Mouse (Mus musculus) frontal cortex, postnatal 36 days (tissue): Measurements from ENCODE around the gene Pepd.
A peak's percentile ranks its signal among the peaks of the same experiment; 100 is the strongest.

Experiments used
- DNase-seq, 2 experiments: peaks; one replicate each; pipeline ENCODE4 v3.0.0; 2022; ENCODE audit warnings: low spot score in 2 of 2

The Pepd gene

GRCm38 (mm10) chr7:34930263-34930757 lies 18.1 kb downstream of the Pepd start:
- no peak for DNase-seq

- no peak for DNase-seq
These were observed 20.5 kb downstream of the Pepd start for GRCm38 (mm10) chr7:34932631-34933030.

GRCm38 (mm10) chr7:34933142-34933541 lies 21.0 kb downstream of the Pepd start:
- no peak for DNase-seq

- DNase-seq, result no peak
These were observed 24.2 kb downstream of the Pepd start for GRCm38 (mm10) chr7:34936347-34936746.

GRCm38 (mm10) chr7:34938636-34939261 lies 26.6 kb downstream of the Pepd start:
- no peak for DNase-seq

GRCm38 (mm10) chr7:34939262-34939951 lies 27.2 kb downstream of the Pepd start:
- peak; percentile 23 to 60 for DNase-seq

GRCm38 (mm10) chr7:34939952-34940312 lies 27.8 kb downstream of the Pepd start:
- no peak for DNase-seq

GRCm38 (mm10) chr7:34943581-34944123 lies 31.5 kb downstream of the Pepd start:
- no peak for DNase-seq

GRCm38 (mm10) chr7:34946269-34946925 lies 34.2 kb downstream of the Pepd start:
- DNase-seq, result no peak

- no peak for DNase-seq
These were observed 42.4 kb downstream of the Pepd start for GRCm38 (mm10) chr7:34954548-34954947.

GRCm38 (mm10) chr7:34955295-34955694 lies 43.1 kb downstream of the Pepd start:
- no peak for DNase-seq

- DNase-seq, result peak; percentile 18 to 31
These were observed 45.0 kb downstream of the Pepd start for GRCm38 (mm10) chr7:34957138-34957537.

GRCm38 (mm10) chr7:34963889-34964645 lies 51.9 kb downstream of the Pepd start:
- DNase-seq, result peak; percentile 45 to 53

- DNase-seq, result no peak
These were observed 55.2 kb downstream of the Pepd start for GRCm38 (mm10) chr7:34967362-34967761.

GRCm38 (mm10) chr7:34968749-34969433 lies 56.7 kb downstream of the Pepd start:
- no peak for DNase-seq

- no peak for DNase-seq
These were observed 59.6 kb downstream of the Pepd start for GRCm38 (mm10) chr7:34971826-34972225.

GRCm38 (mm10) chr7:34972990-34973440 lies 60.8 kb downstream of the Pepd start:
- DNase-seq, result no peak

GRCm38 (mm10) chr7:34973877-34974276 lies 61.7 kb downstream of the Pepd start:
- DNase-seq, result no peak

- no peak for DNase-seq
These were observed 63.7 kb downstream of the Pepd start for GRCm38 (mm10) chr7:34975913-34976312.

- no peak for DNase-seq
These were observed 65.2 kb downstream of the Pepd start for GRCm38 (mm10) chr7:34977403-34977802.

- no peak for DNase-seq
These were observed 69.6 kb downstream of the Pepd start for GRCm38 (mm10) chr7:34981803-34982202.
